Mouse (Mus musculus) myocyte (in vitro differentiated cells): ENCODE results near the gene Mylk4. TPM values are rescaled to one million over a fixed set of nuclear protein-coding genes. Genes with fewer than 3 reads are reported as not detected.

Experiments used
- H3K27me3 ChIP-seq: one replicate; pipeline ENCODE4 v1.6.1; 2011; ENCODE audit not compliant: control insufficient read depth, insufficient read depth, insufficient read length
- H3K36me3 ChIP-seq: one replicate; pipeline ENCODE4 v1.6.1; 2011; ENCODE audit not compliant: control insufficient read depth, insufficient read depth
- H3K4me2 ChIP-seq: one replicate; pipeline ENCODE4 v1.6.1; 2011; ENCODE audit warnings: low read depth, control low read depth
- H3K4me3 ChIP-seq: one replicate; pipeline ENCODE4 v1.5.1; 2011; ENCODE audit warnings: mild to moderate bottlenecking, control low read depth, moderate library complexity
- H3K79me2 ChIP-seq: one replicate; pipeline ENCODE4 v1.6.1; 2011; ENCODE audit not compliant: control insufficient read depth, insufficient read depth
- H3ac ChIP-seq: one replicate; pipeline ENCODE4 v1.6.1; 2011; ENCODE audit not compliant: control insufficient read depth, insufficient read length
- CEBPB ChIP-seq: IDR thresholded peaks from 2 replicates; pipeline ENCODE4 v1.6.1; 2011; ENCODE audit warnings: mild to moderate bottlenecking, moderate library complexity; ENCODE audit not compliant: poor library complexity, insufficient read depth, severe bottlenecking
- E2F4 ChIP-seq: IDR thresholded peaks from one replicate; pipeline ENCODE4 v1.6.1; 2011; ENCODE audit warnings: mild to moderate bottlenecking, control low read depth, moderate library complexity; ENCODE audit not compliant: insufficient read depth
- MAX ChIP-seq: IDR thresholded peaks from one replicate; pipeline ENCODE4 v1.6.1; 2011; ENCODE audit warnings: low read depth, mild to moderate bottlenecking, control low read depth
- MYOD1 ChIP-seq, 3 experiments: IDR thresholded peaks; one replicate each; pipeline ENCODE4 v1.6.1; 2011; ENCODE audit warnings: control low read depth in 2 of 3, low read depth in 2 of 3, mild to moderate bottlenecking in 2 of 3, moderate library complexity in 1 of 3; ENCODE audit not compliant: insufficient read length in 2 of 3, control insufficient read depth in 1 of 3
- MYOG ChIP-seq, 3 experiments: IDR thresholded peaks; one replicate each; pipeline ENCODE4 v1.6.1; 2011; ENCODE audit warnings: control low read depth in 2 of 3, low read depth in 2 of 3, mild to moderate bottlenecking in 2 of 3; ENCODE audit not compliant: insufficient read length in 2 of 3, control insufficient read depth in 1 of 3, insufficient read depth in 1 of 3
- POLR2A ChIP-seq: IDR thresholded peaks from one replicate; pipeline ENCODE4 v1.6.1; 2011; ENCODE audit warnings: low read depth, mild to moderate bottlenecking, control low read depth, moderate library complexity; ENCODE audit not compliant: insufficient read length
- POLR2AphosphoS2 ChIP-seq: IDR thresholded peaks from one replicate; pipeline ENCODE4 v1.6.1; 2011; ENCODE audit warnings: low read depth, control low read depth; ENCODE audit not compliant: insufficient read length
- REST ChIP-seq: IDR thresholded peaks from one replicate; pipeline ENCODE4 v1.6.1; 2011; ENCODE audit warnings: mild to moderate bottlenecking, control low read depth, moderate library complexity; ENCODE audit not compliant: insufficient read depth, insufficient read length
- SRF ChIP-seq: IDR thresholded peaks from one replicate; pipeline ENCODE4 v1.6.1; 2011; ENCODE audit warnings: low read depth; ENCODE audit not compliant: control insufficient read depth, insufficient read length
- TCF12 ChIP-seq: IDR thresholded peaks from one replicate; pipeline ENCODE4 v1.6.1; 2011; ENCODE audit warnings: mild to moderate bottlenecking, control low read depth; ENCODE audit not compliant: poor library complexity, insufficient read depth, severe bottlenecking
- TCF3 ChIP-seq: IDR thresholded peaks from one replicate; pipeline ENCODE4 v1.6.1; 2011; ENCODE audit warnings: low read depth, control low read depth; ENCODE audit not compliant: insufficient read length
- USF1 ChIP-seq: IDR thresholded peaks from one replicate; pipeline ENCODE4 v1.6.1; 2011; ENCODE audit warnings: low read depth, mild to moderate bottlenecking, control low read depth, moderate library complexity
- polyA plus RNA-seq: library from polyadenylated mRNA; unstranded; fragments of >200 nt; fragmentation: generic; extraction: Trizol; gene quantifications from one replicate; pipeline ENCODE4 v1.2.1, GENCODE M21; 2012; ENCODE audit warnings: missing spikeins

The Mylk4 gene
- polyA plus RNA-seq, 1 experiment = 31.1 TPM

GRCm38 (mm10) chr13:32698956-32699355 lies 84.8 kb downstream of the Mylk4 start:
- no peak for TF ChIP-seq SRF
- TF ChIP-seq MAX = no peak
- no peak for TF ChIP-seq TCF3
- TF ChIP-seq POLR2A = no peak
- no peak for TF ChIP-seq REST
- no peak for TF ChIP-seq MYOD1 (IDR thresholded peaks at IDR 0.05; ENCODE audit: control insufficient read depth in 1 of 3, insufficient read length in 2 of 3, low read depth in 2 of 3)
- TF ChIP-seq POLR2AphosphoS2 = no peak
- no peak for TF ChIP-seq E2F4
- TF ChIP-seq TCF12 = no peak
- TF ChIP-seq CEBPB = no peak
- no peaks in the 10 kb centered on the region for H3K79me2 ChIP-seq
- no peak overlapping the region for H3K4me2 ChIP-seq
- H3ac ChIP-seq = no peak overlapping the region
- H3K27me3 ChIP-seq = no peaks in the 10 kb centered on the region
- no peak overlapping the region for H3K4me3 ChIP-seq
- peaks cover 3% of the 10 kb centered on the region for H3K36me3 ChIP-seq

- no peak overlapping the region for H3K4me3 ChIP-seq
- no peaks in the 10 kb centered on the region for H3K36me3 ChIP-seq
- TF ChIP-seq MAX (no peak), MYOG (IDR thresholded peaks at IDR 0.05; ENCODE audit: control insufficient read depth in 1 of 3, insufficient read depth in 1 of 3, insufficient read length in 2 of 3, low read depth in 2 of 3) (no peak), TCF12 (no peak), POLR2AphosphoS2 (no peak), E2F4 (no peak), REST (no peak), POLR2A (no peak), CEBPB (no peak), MYOD1 (IDR thresholded peaks at IDR 0.05; ENCODE audit: control insufficient read depth in 1 of 3, insufficient read length in 2 of 3, low read depth in 2 of 3) (no peak), USF1 (no peak), SRF (no peak), TCF3 (no peak)
- no peak overlapping the region for H3ac ChIP-seq
- no peaks in the 10 kb centered on the region for H3K79me2 ChIP-seq
- no peak overlapping the region for H3K4me2 ChIP-seq
- no peaks in the 10 kb centered on the region for H3K27me3 ChIP-seq
Measured at GRCm38 (mm10) chr13:32693886-32694455, 89.8 kb downstream of the Mylk4 start.

GRCm38 (mm10) chr13:32692563-32692962 lies 91.2 kb downstream of the Mylk4 start:
- no peaks in the 10 kb centered on the region for H3K79me2 ChIP-seq
- no peak overlapping the region for H3ac ChIP-seq
- no peak overlapping the region for H3K4me2 ChIP-seq
- no peaks in the 10 kb centered on the region for H3K36me3 ChIP-seq
- TF ChIP-seq TCF12 = no peak
- TF ChIP-seq TCF3 = no peak
- no peak for TF ChIP-seq MYOG (IDR thresholded peaks at IDR 0.05; ENCODE audit: control insufficient read depth in 1 of 3, insufficient read depth in 1 of 3, insufficient read length in 2 of 3, low read depth in 2 of 3)
- no peak for TF ChIP-seq POLR2AphosphoS2
- no peak for TF ChIP-seq REST
- no peak for TF ChIP-seq MYOD1 (IDR thresholded peaks at IDR 0.05; ENCODE audit: control insufficient read depth in 1 of 3, insufficient read length in 2 of 3, low read depth in 2 of 3)
- no peak for TF ChIP-seq USF1
- TF ChIP-seq SRF = no peak
- TF ChIP-seq E2F4 = no peak
- no peak for TF ChIP-seq POLR2A
- no peak for TF ChIP-seq CEBPB
- TF ChIP-seq MAX = no peak
- no peaks in the 10 kb centered on the region for H3K27me3 ChIP-seq
- H3K4me3 ChIP-seq = no peak overlapping the region

- Histone ChIP-seq H3K79me2 (no peaks in the 10 kb centered on the region), H3K27me3 (no peaks in the 10 kb centered on the region), H3K4me3 (no peak overlapping the region), H3K36me3 (no peaks in the 10 kb centered on the region), H3K4me2 (no peak overlapping the region), H3ac (no peak overlapping the region)
- no peak for TF ChIP-seq REST
- TF ChIP-seq E2F4 = no peak
- TF ChIP-seq MYOG (IDR thresholded peaks at IDR 0.05; ENCODE audit: control insufficient read depth in 1 of 3, insufficient read depth in 1 of 3, insufficient read length in 2 of 3, low read depth in 2 of 3) = no peak
- TF ChIP-seq MAX = no peak
- TF ChIP-seq SRF = no peak
- no peak for TF ChIP-seq POLR2AphosphoS2
- no peak for TF ChIP-seq USF1
- no peak for TF ChIP-seq POLR2A
- TF ChIP-seq TCF3 = no peak
- no peak for TF ChIP-seq TCF12
- TF ChIP-seq CEBPB = no peak
- TF ChIP-seq MYOD1 (IDR thresholded peaks at IDR 0.05; ENCODE audit: control insufficient read depth in 1 of 3, insufficient read length in 2 of 3, low read depth in 2 of 3) = no peak
Measured at GRCm38 (mm10) chr13:32690279-32690678, 93.5 kb downstream of the Mylk4 start.
